Mouse (Mus musculus): ENCODE measurements around the gene Gm28047. TPM values are rescaled to one million over a fixed set of nuclear protein-coding genes. Genes with fewer than 3 reads are reported as not detected.

The Gm28047 gene
- polyA plus RNA-seq, 1 experiment, result not detected

DNA sequence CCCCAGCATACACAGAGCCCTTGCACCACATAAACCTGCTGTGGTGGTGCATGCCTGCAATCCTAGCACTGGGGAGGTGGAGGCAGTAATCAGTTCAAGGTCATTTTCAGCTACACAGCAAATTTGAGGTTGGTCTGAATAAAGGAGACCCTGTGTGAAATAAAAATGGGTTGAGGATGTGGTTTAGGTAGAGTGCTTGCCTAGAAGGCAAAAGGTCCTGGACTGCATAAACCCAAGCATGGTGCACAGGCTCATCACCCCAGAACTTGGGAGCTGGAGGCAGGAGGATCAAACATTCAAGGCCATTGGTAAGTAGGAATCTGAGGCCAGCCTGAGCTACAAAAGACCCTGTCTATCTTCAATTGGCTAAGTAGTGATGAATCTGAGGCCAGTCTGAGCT is 117.3 kb downstream of the Gm28047 start:
- H3K4me1 ChIP-seq (ENCODE audit: control insufficient read depth, insufficient read depth, insufficient read length), result peaks cover 3% of the 10 kb centered on the region

DNA sequence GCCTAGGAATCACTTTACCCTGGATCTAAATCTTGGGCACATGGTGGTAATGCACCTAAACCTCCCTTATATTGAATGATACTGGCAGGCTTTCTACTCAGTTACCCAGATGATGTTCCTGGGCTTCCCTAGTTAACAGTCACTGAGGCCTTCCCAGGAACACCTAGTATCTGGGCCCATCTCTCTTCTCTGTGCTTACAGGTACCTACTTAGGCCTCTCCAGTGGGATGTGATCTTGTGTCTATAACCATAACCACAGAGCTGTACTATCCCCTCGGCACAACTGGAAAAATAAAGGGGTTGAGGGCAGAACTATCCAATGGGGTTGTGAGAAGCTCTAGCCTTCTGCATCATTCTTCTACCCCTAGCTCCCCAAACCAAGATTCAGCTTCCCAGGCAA is 118.0 kb downstream of the Gm28047 start:
- no peak for DNase-seq (ENCODE audit: low read depth in 1 of 2, low spot score in 2 of 2)
- H3K4me1 ChIP-seq (ENCODE audit: control insufficient read depth, insufficient read depth, insufficient read length), result peaks cover 3% of the 10 kb centered on the region
- no peak for TF ChIP-seq CTCF (IDR thresholded peaks at IDR 0.05; ENCODE audit: extremely low read depth, insufficient read depth, insufficient read length, insufficient replicate concordance)
- no peak for TF ChIP-seq POLR2A (IDR thresholded peaks at IDR 0.05; ENCODE audit: low read depth, low read length)
- peaks cover 15% of the 10 kb centered on the region for H3K36me3 ChIP-seq (ENCODE audit: control insufficient read depth, insufficient read depth, low read length)
- H3K27ac ChIP-seq (ENCODE audit: insufficient read depth, low read length), result no peak overlapping the region
- no peaks in the 10 kb centered on the region for H3K27me3 ChIP-seq (ENCODE audit: control insufficient read depth, insufficient read depth, low read length)
- H3K4me3 ChIP-seq (ENCODE audit: extremely low read depth, insufficient read depth, insufficient read length), result no peak overlapping the region
- WGBS, result 77% methylated on average over 1 of the region's 1 CpGs

More for the DNA sequence above, 117.3 kb downstream of the Gm28047 start:
- TF ChIP-seq CTCF (IDR thresholded peaks at IDR 0.05; ENCODE audit: extremely low read depth, insufficient read depth, insufficient read length, insufficient replicate concordance), result no peak
- no peak for TF ChIP-seq POLR2A (IDR thresholded peaks at IDR 0.05; ENCODE audit: low read depth, low read length)
- DNase-seq (ENCODE audit: low read depth in 1 of 2, low spot score in 2 of 2), result no peak
- Histone ChIP-seq H3K4me3 (ENCODE audit: extremely low read depth, insufficient read depth, insufficient read length) (no peak overlapping the region), H3K27ac (ENCODE audit: insufficient read depth, low read length) (no peak overlapping the region), H3K27me3 (ENCODE audit: control insufficient read depth, insufficient read depth, low read length) (no peaks in the 10 kb centered on the region), H3K36me3 (ENCODE audit: control insufficient read depth, insufficient read depth, low read length) (peaks cover 12% of the 10 kb centered on the region)

- H3K36me3 ChIP-seq (ENCODE audit: control insufficient read depth, insufficient read depth, low read length), result peaks cover 17% of the 10 kb centered on the region
- peaks cover 3% of the 10 kb centered on the region for H3K4me1 ChIP-seq (ENCODE audit: control insufficient read depth, insufficient read depth, insufficient read length)
- TF ChIP-seq POLR2A (IDR thresholded peaks at IDR 0.05; ENCODE audit: low read depth, low read length) (no peak), CTCF (IDR thresholded peaks at IDR 0.05; ENCODE audit: extremely low read depth, insufficient read depth, insufficient read length, insufficient replicate concordance) (no peak)
- DNase-seq (ENCODE audit: low read depth in 1 of 2, low spot score in 2 of 2), result no peak
- WGBS, result 19% methylated on average over 2 of the region's 2 CpGs
- H3K27ac ChIP-seq (ENCODE audit: insufficient read depth, low read length), result no peak overlapping the region
- H3K27me3 ChIP-seq (ENCODE audit: control insufficient read depth, insufficient read depth, low read length), result no peaks in the 10 kb centered on the region
- H3K4me3 ChIP-seq (ENCODE audit: extremely low read depth, insufficient read depth, insufficient read length), result no peak overlapping the region
Observed at GRCm38 (mm10) chr15:102506464-102506830, 118.4 kb downstream of the Gm28047 start.

DNA sequence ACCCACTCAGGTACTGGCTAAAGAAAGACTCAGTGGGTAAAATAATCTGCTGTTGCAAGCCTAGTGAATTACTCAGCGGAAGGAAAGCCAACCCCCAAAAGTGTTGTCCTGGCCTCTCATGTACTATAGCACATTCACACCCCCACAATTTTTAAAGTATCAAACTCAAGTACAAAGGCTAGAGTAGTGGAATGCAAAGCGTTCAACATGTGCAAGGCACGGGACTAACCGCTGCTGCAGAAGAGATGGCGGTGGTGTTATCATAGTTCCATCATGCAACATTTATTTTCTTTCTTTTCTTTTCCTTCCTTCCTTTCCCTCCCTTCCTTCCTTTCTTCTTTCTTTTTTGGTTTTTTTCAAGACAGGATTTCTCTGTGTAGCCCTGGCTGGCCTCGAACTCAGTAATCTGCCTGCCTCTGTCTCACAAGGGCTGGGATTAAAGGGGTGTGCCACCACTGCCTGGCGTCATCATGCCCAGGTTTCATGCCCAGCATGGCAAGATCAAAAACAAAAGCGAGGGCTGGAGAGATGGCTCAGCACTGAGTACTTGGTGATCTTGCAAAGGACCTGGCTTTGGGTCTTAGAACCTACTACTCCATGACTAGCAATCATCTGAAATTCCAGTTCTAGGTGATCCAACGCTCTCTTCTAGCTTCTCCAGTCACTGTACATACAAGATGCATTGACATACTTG is 119.0 kb downstream of the Gm28047 start:
- Histone ChIP-seq H3K27ac (ENCODE audit: insufficient read depth, low read length) (no peak overlapping the region), H3K36me3 (ENCODE audit: control insufficient read depth, insufficient read depth, low read length) (peaks cover 22% of the 10 kb centered on the region), H3K27me3 (ENCODE audit: control insufficient read depth, insufficient read depth, low read length) (no peaks in the 10 kb centered on the region), H3K4me3 (ENCODE audit: extremely low read depth, insufficient read depth, insufficient read length) (no peak overlapping the region), H3K4me1 (ENCODE audit: control insufficient read depth, insufficient read depth, insufficient read length) (peaks cover 3% of the 10 kb centered on the region)
- no peak for TF ChIP-seq CTCF (IDR thresholded peaks at IDR 0.05; ENCODE audit: extremely low read depth, insufficient read depth, insufficient read length, insufficient replicate concordance)
- no peak for TF ChIP-seq POLR2A (IDR thresholded peaks at IDR 0.05; ENCODE audit: low read depth, low read length)
- 79% methylated on average over 9 of the region's 9 CpGs for WGBS
- no peak for DNase-seq (ENCODE audit: low read depth in 1 of 2, low spot score in 2 of 2)

DNA sequence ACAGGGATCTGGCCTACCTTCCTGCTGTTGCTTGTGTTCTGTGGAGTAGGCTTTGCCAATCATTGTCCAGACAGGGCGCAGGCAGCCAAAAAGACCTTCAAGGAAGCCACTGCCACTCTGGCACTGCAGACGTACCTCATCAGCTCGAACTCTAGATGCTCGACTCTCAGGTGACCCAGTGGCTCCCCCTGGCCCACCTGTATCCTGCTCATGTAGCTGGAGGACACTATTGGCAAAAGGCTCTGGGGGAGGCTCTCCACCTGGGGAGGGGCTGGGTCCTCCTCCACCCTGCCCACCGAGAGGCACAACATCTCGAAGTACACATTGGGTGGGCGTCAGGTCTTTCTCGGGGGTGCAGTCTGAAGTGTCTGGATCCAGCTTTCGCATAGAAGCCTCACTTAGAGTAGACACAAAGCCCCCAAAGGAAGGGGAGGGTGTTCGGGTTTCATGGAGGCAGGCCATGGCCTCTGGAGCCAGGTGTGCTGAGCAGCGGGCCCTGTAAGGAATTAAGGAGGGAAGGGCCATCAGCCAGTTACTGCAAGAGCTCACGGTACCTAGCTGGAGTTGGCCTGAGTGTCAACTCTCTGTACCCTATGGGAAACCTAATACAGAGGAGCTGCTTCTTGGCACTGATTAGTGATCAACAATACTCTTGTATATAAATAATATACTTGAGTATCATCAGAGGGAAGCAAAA is 119.6 kb downstream of the Gm28047 start:
- no peak for TF ChIP-seq CTCF (IDR thresholded peaks at IDR 0.05; ENCODE audit: extremely low read depth, insufficient read depth, insufficient read length, insufficient replicate concordance)
- no peak for TF ChIP-seq POLR2A (IDR thresholded peaks at IDR 0.05; ENCODE audit: low read depth, low read length)
- H3K4me1 ChIP-seq (ENCODE audit: control insufficient read depth, insufficient read depth, insufficient read length), result no peaks in the 10 kb centered on the region; the same call in none of the 2 replicates
- H3K36me3 ChIP-seq (ENCODE audit: control insufficient read depth, insufficient read depth, low read length), result peaks cover 28% of the 10 kb centered on the region
- H3K4me3 ChIP-seq (ENCODE audit: extremely low read depth, insufficient read depth, insufficient read length), result no peak overlapping the region
- no peak overlapping the region for H3K27ac ChIP-seq (ENCODE audit: insufficient read depth, low read length)
- no peak for DNase-seq (ENCODE audit: low read depth in 1 of 2, low spot score in 2 of 2)
- no peaks in the 10 kb centered on the region for H3K27me3 ChIP-seq (ENCODE audit: control insufficient read depth, insufficient read depth, low read length)
- WGBS, result 86% methylated on average over 12 of the region's 12 CpGs

DNA sequence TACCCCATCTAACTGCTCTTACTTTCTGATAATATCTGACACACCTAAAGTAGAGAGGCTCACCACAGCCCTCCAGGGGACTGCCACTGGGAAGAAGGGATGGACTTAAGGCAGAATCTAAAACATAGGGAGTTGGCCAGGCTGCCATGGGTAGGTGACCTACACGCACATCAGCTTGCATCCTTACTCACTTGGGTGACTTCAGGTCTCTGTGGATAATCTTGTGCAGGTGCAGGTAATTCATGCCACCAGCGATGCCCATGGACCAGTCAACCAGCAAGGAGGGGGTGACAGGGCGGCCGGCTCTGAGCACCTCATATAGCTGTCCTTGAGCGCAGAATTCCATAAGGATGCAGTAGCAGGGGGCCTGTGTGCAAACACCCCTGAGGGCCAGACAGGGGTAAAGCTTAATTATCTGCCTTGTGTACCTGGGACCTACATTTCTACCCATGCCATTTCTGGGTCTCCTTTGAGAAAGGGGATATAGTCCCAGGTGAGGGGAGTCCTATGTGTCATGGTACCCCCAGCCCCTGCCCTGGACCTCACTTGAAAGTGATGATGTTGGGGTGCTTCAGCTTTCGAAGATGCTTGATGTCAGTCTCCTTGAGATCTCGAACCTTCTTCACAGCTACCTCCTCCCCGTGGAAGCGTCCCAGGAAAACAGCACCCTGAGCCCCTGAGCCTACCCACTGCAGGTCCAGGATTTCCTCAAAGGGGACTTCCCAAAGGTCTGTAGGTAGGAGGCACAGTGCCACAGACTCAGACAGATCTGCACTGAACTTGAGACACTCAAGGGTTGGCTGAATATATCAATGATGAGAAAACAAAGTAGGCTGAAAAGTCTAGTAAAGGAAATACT is 120.7 kb downstream of the Gm28047 start:
- DNase-seq (ENCODE audit: low read depth in 1 of 2, low spot score in 2 of 2), result no peak
- TF ChIP-seq POLR2A (IDR thresholded peaks at IDR 0.05; ENCODE audit: low read depth, low read length) (no peak), CTCF (IDR thresholded peaks at IDR 0.05; ENCODE audit: extremely low read depth, insufficient read depth, insufficient read length, insufficient replicate concordance) (no peak)
- no peak overlapping the region for H3K27ac ChIP-seq (ENCODE audit: insufficient read depth, low read length)
- 95% methylated on average over 9 of the region's 9 CpGs for WGBS
- H3K27me3 ChIP-seq (ENCODE audit: control insufficient read depth, insufficient read depth, low read length), result no peaks in the 10 kb centered on the region
- H3K36me3 ChIP-seq (ENCODE audit: control insufficient read depth, insufficient read depth, low read length), result peaks cover 37% of the 10 kb centered on the region
- no peak overlapping the region for H3K4me3 ChIP-seq (ENCODE audit: extremely low read depth, insufficient read depth, insufficient read length)
- no peaks in the 10 kb centered on the region for H3K4me1 ChIP-seq (ENCODE audit: control insufficient read depth, insufficient read depth, insufficient read length)
